Mouse (Mus musculus): ENCODE results near the gene Stx7. TPM values are rescaled to one million over a fixed set of nuclear protein-coding genes. Genes with fewer than 3 reads are reported as not detected.
"Not testable (repeated sequence)": the region's sequence is repeated elsewhere in the genome, so short reads cannot be mapped to it uniquely, and the experiment has no call there.

Gene Stx7
- 42.3 and 42.5 TPM in 2 replicates for polyA plus RNA-seq (2016; fragmentation: Nextera tagmentation; extraction: Ambion mirVana)

- H3K4me3 ChIP-seq: peak within 1 kb of the TSS; percentile 80
- no peaks in the 10 kb centered on the region for H3K27me3 ChIP-seq (ENCODE audit: poor library complexity, severe bottlenecking)
- H3K4me1 ChIP-seq: peaks cover 15% of the 10 kb centered on the region
- DNase-seq (ENCODE audit: extremely low spot score, low spot score): peak; percentile 86
- H3K9me3 ChIP-seq: no peaks in the 10 kb centered on the region
- peak within 1 kb of the TSS; percentile 87 for H3K27ac ChIP-seq
- no peaks in the 10 kb centered on the region for H3K36me3 ChIP-seq (replicated peaks)
- WGBS: under 1% methylated on average over 44 of the region's 45 CpGs
Measured at GRCm38 (mm10) chr10:24149135-24149781, at the start of gene Stx7. Gene Stx7 (plus strand): TSS chr10:24149302.

GRCm38 (mm10) chr10:24101812-24102211 lies 47.3 kb upstream of the Stx7 start, which contains the start of gene Taar8c:
Gene Taar8c (minus strand): TSS chr10:24101912.
- H3K27ac ChIP-seq; DNase-seq (ENCODE audit: extremely low spot score, low spot score); H3K9me3 ChIP-seq; H3K4me3 ChIP-seq; H3K36me3 ChIP-seq (replicated peaks); H3K27me3 ChIP-seq (ENCODE audit: poor library complexity, severe bottlenecking); H3K4me1 ChIP-seq: not testable (repeated sequence)
- WGBS: 84% methylated on average over 1 of the region's 3 CpGs

DNA sequence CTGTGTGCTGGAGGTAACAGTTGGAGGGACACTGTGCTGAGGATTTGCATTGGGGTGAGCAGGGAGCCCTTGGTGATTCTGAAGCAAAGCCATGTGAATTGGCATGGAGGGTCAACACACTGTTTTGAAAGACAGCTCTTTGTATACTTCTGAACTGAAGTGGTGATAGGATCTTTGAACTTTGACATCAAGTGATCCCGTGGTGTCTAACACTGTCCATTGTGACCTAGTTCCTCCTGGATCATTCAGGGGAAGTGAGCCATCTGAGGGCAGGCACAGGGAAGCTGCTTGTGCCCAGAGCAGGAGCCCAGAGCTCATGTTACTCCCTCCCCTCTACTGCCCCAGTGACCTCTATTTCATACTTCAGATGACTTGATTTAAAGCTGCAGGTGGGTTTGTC lies 45.8 kb upstream of the Stx7 start:
- H3K27ac ChIP-seq; H3K9me3 ChIP-seq; H3K4me3 ChIP-seq; H3K36me3 ChIP-seq (replicated peaks); H3K27me3 ChIP-seq (ENCODE audit: poor library complexity, severe bottlenecking); DNase-seq (ENCODE audit: extremely low spot score, low spot score): not testable (repeated sequence)
- H3K4me1 ChIP-seq: peaks cover 16% of the 10 kb centered on the region
- 42% methylated on average over 1 of the region's 1 CpGs for WGBS

DNA sequence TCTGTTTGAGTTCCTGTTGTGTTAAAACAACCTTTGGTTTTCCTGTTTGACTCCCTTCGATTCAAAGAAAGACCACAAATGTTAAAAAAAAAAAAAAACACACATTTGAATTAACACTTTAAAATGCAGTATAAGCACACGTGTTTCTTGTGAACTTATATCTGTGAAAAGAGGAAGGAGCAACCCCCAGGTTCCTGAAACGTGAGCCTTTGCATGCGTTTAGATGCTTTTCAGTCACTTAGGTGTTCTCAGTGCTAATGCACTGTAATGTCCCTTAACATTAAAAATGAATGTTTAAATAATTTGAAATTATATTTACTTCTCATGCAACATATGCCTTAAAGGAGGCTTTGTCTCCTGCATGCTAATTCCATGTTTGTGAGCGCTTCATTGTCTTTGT lies 41.4 kb upstream of the Stx7 start:
- WGBS: 62% methylated on average over 5 of the region's 5 CpGs

DNA sequence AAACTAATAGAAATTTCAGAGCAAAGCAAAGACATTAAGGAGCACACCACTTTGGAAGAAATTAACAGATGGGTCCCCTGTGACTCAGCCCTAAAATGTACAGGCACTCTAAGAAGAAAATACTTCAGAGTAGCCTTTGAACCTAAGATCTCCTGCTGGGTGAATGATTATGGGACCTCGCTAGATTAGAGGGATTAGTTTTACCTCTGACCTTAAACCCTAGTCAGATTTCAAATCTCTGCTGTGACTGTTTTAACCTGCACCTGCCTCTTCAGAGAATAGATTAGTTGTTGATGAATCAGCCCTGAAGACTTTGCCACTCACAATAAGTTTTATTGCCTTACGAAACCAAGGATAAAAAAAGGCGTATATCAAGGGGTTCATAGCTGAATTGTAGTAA lies 40.9 kb upstream of the Stx7 start:
- Histone ChIP-seq H3K4me1 (peaks cover 27% of the 10 kb centered on the region), H3K27ac (no peak overlapping the region), H3K27me3 (ENCODE audit: poor library complexity, severe bottlenecking) (no peaks in the 10 kb centered on the region), H3K4me3 (no peak overlapping the region), H3K9me3 (no peaks in the 10 kb centered on the region), H3K36me3 (replicated peaks) (no peaks in the 10 kb centered on the region)
- WGBS: 37% methylated on average over 3 of the region's 3 CpGs
- DNase-seq (ENCODE audit: extremely low spot score, low spot score): no peak

More for the DNA sequence above, 41.4 kb upstream of the Stx7 start:
- Histone ChIP-seq H3K27ac (no peak overlapping the region), H3K9me3 (no peaks in the 10 kb centered on the region), H3K4me1 (peaks cover 27% of the 10 kb centered on the region), H3K36me3 (replicated peaks) (no peaks in the 10 kb centered on the region), H3K4me3 (no peak overlapping the region), H3K27me3 (ENCODE audit: poor library complexity, severe bottlenecking) (no peaks in the 10 kb centered on the region)
- no peak for DNase-seq (ENCODE audit: extremely low spot score, low spot score)

GRCm38 (mm10) chr10:24109434-24109833 lies 39.7 kb upstream of the Stx7 start, which contains the start of gene Taar9:
Gene Taar9 (minus strand): TSS chr10:24109534.
- H3K36me3 ChIP-seq (replicated peaks); DNase-seq (ENCODE audit: extremely low spot score, low spot score); H3K9me3 ChIP-seq; H3K27ac ChIP-seq; H3K27me3 ChIP-seq (ENCODE audit: poor library complexity, severe bottlenecking); H3K4me3 ChIP-seq: not testable (repeated sequence)
- WGBS: 86% methylated on average over 8 of the region's 8 CpGs
- peaks cover 27% of the 10 kb centered on the region for H3K4me1 ChIP-seq

GRCm38 (mm10) chr10:24111116-24111778 lies 37.9 kb upstream of the Stx7 start:
- 61% methylated on average over 6 of the region's 6 CpGs for WGBS
- DNase-seq (ENCODE audit: extremely low spot score, low spot score): peak; percentile 39

DNA sequence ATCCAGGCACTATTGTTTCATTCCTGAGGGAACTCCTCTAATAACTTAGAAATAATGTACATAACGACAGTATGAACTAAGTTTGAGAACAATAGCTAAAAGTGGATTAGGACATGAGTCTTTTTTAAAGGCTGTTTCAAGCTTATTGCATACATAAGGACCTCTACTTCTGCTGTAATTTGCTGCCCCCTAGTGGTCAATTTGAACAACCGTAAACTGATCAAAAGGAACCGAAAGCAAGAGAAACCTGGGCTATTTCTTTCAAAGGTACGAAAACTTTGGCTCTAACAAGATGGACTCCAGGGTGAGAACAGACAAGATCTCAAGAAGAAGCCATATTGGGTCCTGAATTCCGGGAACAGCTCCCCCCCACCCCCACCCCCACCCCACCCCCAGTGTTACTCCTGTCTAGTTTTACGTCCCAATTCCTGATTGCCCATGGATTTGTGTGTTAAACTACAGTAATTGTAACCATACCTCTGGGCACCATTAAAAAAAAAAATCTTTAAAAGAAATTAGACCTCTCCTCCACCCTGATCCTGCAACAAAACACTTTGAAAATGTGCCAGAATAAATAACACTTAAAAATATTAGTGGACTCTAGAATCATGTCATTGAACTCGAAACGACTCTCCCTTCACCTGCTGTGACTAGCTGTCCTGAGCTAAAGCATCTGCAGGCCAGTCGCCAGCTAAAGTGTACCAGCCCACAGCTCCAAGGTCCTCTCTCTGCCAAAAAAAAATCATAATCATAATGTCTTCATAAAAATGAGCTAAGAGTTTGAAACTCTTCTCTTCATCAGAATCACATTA lies 17.4 kb upstream of the Stx7 start:
- peak; percentile 27 for DNase-seq (ENCODE audit: extremely low spot score, low spot score)
- Histone ChIP-seq H3K4me3 (peak overlapping the region; percentile 31), H3K36me3 (replicated peaks) (no peaks in the 10 kb centered on the region), H3K27ac (no peak overlapping the region), H3K27me3 (ENCODE audit: poor library complexity, severe bottlenecking) (no peaks in the 10 kb centered on the region), H3K9me3 (no peaks in the 10 kb centered on the region), H3K4me1 (peaks cover 23% of the 10 kb centered on the region)
- WGBS: 23% methylated on average over 9 of the region's 9 CpGs

More at GRCm38 (mm10) chr10:24111116-24111778, 37.9 kb upstream of the Stx7 start:
- no peak overlapping the region for H3K27ac ChIP-seq
- peaks cover 7% of the 10 kb centered on the region for H3K9me3 ChIP-seq
- H3K27me3 ChIP-seq (ENCODE audit: poor library complexity, severe bottlenecking): no peaks in the 10 kb centered on the region
- no peaks in the 10 kb centered on the region for H3K36me3 ChIP-seq (replicated peaks)
- H3K4me3 ChIP-seq: no peak overlapping the region
- H3K4me1 ChIP-seq: peaks cover 27% of the 10 kb centered on the region

DNA sequence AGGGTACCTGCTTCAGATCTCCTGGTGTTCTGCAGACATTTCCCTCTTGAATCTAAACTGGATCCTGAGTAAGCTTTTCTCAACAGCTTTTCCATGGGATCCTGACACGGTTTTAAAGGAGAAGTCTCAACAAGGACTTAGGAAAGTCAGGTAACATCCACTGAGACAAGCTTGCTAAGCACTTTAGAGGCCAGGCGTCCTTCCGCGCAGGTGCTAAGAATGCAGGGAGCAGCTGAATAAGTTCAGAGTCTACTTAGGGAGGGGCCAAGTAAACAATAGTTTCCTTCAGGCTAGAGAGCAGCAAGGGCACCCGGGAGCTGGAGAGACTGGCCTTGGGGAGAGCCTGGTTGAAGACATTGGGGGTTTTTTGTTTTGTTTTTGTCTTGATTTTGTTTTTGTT lies 16.8 kb upstream of the Stx7 start:
- Histone ChIP-seq H3K4me1 (peaks cover 23% of the 10 kb centered on the region), H3K27ac (peak overlapping the region; percentile 21; the same call in 1 of the 2 replicates), H3K4me3 (no peak overlapping the region), H3K27me3 (ENCODE audit: poor library complexity, severe bottlenecking) (no peaks in the 10 kb centered on the region), H3K9me3 (no peaks in the 10 kb centered on the region), H3K36me3 (replicated peaks) (no peaks in the 10 kb centered on the region)
- WGBS: 5% methylated on average over 5 of the region's 5 CpGs
- peak; percentile 25 for DNase-seq (ENCODE audit: extremely low spot score, low spot score)

DNA sequence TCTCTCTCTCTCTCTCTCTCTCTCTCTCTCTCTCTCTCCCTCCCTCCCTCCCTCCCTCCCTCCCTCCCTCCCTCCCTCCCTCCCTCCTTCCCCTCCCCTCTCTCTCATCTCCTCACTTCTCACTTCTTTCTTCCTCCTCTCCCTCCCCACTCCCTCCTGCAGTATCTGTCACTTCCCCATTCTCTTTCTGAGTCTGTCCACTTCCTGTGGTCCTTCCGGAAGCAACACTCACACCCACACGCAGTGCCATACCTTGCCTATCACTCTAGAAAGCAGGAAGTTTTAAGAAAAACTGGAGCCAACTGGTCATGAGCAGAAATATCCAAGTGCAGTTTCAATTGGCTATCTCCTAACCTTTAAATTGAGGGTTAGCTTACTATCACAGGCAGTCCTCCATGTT lies 16.0 kb upstream of the Stx7 start:
- WGBS: 50% methylated on average over 2 of the region's 2 CpGs
- DNase-seq (ENCODE audit: extremely low spot score, low spot score): no peak
- Histone ChIP-seq H3K4me1 (peaks cover 23% of the 10 kb centered on the region), H3K27ac (no peak overlapping the region), H3K27me3 (ENCODE audit: poor library complexity, severe bottlenecking) (no peaks in the 10 kb centered on the region), H3K4me3 (no peak overlapping the region), H3K36me3 (replicated peaks) (no peaks in the 10 kb centered on the region), H3K9me3 (no peaks in the 10 kb centered on the region)

DNA sequence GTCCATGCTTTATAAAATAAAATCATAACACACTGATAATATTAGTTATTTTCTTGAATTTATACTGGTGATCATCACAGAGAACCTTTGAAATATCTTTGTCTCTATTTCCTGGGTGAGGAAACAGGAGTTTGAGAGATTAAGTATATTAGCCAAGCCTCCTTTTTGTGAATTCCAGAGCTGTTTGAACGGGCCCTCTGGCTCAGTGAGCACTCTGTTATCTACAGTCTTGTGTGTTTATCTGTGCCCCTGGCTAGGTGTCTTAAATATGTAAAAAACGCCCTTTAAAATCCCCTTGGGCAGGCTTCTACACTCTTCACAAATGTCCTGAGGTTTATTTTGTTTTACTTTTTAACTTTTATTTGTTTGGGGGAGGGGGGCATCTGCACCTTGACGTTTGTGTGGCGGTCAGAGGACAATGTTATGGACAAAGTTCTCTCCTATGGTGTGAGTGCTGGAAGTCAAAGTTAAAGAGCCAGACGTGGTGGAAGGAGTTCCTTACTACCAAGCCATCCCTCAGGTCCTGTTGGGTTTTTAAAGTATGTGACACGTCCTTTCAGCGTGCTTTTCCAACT lies 14.9 kb upstream of the Stx7 start:
- Histone ChIP-seq H3K9me3 (no peaks in the 10 kb centered on the region), H3K27ac (no peak overlapping the region), H3K4me1 (peaks cover 23% of the 10 kb centered on the region), H3K36me3 (replicated peaks) (no peaks in the 10 kb centered on the region), H3K27me3 (ENCODE audit: poor library complexity, severe bottlenecking) (no peaks in the 10 kb centered on the region), H3K4me3 (no peak overlapping the region)
- DNase-seq (ENCODE audit: extremely low spot score, low spot score): no peak
- 63% methylated on average over 7 of the region's 7 CpGs for WGBS

GRCm38 (mm10) chr10:24138623-24139261 lies 10.4 kb upstream of the Stx7 start:
- no peak for DNase-seq (ENCODE audit: extremely low spot score, low spot score)
- WGBS: 86% methylated on average over 2 of the region's 2 CpGs

More at GRCm38 (mm10) chr10:24138623-24139261, 10.4 kb upstream of the Stx7 start:
- Histone ChIP-seq H3K4me3 (no peak overlapping the region), H3K27ac (no peak overlapping the region), H3K9me3 (no peaks in the 10 kb centered on the region), H3K27me3 (ENCODE audit: poor library complexity, severe bottlenecking) (no peaks in the 10 kb centered on the region), H3K36me3 (replicated peaks) (no peaks in the 10 kb centered on the region), H3K4me1 (peaks cover 5% of the 10 kb centered on the region; the same call in 1 of the 2 replicates)
